Mouse (Mus musculus) megakaryocyte progenitor cell, adult 5-6 weeks (primary cell): ENCODE measurements at regions not wholly inside any gene's neighbourhood (a gene's known extent, or its start where the extent isn't known, plus 50 kb on each side); places are given as distances from the start of the nearest gene placed in this dataset.

Experiments used
- ATAC-seq: replicated peaks from 2 replicates; pipeline ENCODE4 v1.8.0; 2016; ENCODE audit warnings: mild to moderate bottlenecking, moderate TSS enrichment, inconsistent platforms; ENCODE audit not compliant: poor library complexity

DNA sequence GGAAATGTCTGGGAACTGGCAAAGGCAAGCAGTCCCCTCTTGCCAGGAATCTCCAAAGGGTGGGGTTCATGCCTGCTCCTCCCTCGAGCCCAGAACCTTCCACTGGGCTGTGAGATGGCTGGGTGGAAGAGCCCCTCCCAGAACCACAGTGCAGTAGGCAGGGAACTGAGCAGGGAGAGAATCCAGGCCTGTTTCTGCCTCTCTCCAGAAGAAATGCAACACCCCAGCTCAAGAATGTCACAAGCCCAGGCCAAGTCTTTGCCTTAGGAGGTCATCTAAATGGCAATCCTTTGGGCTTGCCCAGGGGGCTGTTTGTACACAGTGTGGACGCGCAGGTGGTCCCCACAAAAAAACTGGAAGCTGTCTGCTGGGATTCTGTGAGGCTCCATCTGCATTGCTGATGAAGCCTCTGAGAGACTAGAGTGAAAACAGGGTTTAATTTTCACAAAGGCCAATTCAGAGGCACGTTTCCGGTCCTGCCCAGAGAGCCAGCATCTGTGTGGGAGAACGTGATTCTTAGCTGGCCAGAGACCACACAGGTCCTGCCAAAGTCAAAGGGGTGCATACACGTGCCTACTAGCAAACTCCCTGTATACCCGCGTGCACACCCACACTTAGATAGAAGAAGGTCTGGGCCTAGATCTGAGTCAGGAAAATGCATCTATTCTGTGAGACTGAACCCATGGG, 129.0 kb downstream of the Hmg20a start:
- ATAC-seq = no peak

DNA sequence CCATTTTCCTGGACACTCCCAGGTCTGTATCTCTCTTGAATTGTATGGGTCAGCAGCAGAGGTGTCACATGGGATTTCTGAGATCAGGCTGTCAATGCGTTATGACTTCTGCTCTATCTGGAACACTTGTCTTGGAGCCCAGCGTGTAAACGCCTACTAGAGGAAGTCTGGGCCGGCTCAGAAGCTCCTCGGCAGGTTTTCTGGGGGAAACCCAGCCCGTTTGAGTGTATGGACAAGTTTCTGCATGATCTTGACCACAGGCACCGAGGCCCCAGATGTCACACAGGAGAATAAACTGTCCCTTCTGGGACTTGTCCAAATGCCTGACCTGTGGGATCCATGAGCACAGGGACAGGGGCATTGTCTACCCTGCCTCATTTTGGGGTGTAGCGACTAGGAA, 131.4 kb downstream of the Hmg20a start:
- ATAC-seq = no peak

DNA sequence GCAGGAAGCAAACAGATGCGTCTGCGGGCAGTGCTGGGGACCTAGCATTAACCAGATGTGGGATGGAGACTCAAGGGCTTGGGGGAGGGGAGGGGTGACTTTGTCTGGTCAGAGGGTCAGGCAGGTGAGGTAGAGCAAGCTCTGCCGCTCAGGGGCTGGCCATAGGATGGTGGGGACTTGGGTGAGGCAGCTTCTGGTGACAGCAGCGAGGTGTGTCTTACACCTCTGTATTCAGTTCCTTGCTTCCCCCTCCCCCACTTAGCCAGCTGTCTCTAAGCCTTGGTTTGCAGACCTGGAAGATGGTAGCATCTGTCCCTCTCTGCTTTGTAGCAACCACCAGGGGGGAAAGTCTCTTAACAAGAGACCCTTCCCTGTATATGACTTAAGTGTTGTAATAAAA, 131.8 kb downstream of the Hmg20a start:
- no peak for ATAC-seq

DNA sequence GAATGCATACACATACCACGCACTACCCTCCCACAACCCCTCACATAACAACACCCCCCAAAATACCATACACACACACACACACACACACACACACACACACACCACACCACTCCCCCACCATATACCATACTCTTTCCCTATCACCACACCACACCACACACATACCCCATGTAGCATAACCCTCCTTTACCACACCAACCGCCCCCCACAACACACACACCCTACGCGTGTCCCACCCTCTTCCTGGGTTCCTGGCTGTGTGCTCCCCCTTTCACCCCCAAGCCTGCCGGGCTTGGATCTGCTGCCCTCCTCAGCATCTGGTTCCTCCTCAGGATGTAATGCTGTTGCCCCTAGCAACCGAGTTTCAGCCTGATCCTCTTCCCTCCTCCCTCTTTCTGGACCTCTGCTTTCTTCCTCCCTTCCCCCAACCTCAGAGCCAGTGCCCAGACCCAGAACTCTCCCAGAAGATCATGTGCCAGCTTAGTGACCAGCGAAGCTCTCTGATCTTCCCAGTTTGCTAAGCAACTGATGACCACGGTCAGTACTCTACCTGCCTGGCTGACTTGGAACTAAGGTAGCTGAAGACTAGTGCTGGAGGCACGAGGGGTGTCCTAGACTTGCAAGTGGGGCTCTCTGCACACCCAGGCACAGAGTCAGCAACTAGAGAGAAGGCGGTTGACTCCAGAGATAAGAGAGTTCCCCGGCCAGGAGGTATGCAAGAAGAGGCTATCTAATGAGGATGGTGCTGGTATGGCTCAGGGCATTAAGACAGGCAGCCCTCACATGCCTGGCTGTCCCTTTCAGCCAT, 133.2 kb downstream of the Hmg20a start:
- ATAC-seq = peak; percentile 35

GRCm38 (mm10) chr9:56552187-56552686, 133.8 kb downstream of the Hmg20a start:
- ATAC-seq = no peak

DNA sequence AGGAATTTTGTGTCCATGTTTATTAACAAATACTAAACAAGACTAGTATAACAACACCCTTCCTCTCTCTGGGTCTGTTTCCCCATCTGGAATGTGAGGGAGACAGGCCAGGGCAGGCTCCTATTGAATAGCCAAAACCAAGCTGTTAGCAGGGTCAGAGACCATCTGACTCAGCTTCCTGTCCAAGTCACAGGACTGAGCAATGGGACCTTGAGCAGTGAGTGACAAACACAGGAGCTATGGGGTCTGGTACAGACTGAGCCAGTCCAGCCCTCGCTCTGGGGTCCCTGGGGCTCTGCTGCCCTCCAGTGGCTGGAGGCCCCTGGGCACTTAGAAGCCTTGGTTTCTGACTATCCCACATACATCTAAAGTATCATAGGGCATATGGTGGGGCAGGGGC, 134.4 kb downstream of the Hmg20a start:
- ATAC-seq = peak; percentile 88

DNA sequence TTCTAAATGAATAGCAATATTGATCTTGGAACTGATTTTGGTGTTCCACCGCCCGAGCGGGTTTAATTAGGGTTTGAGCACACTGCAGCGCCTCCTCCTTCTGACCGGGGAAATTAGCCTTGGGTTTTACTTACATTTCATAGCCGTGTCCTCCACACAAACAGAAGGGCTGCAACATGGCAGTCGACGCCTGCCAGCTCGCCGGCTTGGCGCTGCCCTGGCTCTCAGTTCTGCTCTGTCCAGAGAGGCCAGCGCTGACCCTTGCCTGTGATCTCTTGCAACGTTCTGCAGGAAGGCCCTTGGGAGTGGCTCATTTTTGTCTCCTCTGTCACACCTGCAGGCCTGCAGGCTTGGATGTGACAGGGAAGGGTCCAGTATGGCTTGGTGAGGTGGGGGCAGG, 135.2 kb downstream of the Hmg20a start:
- no peak for ATAC-seq

DNA sequence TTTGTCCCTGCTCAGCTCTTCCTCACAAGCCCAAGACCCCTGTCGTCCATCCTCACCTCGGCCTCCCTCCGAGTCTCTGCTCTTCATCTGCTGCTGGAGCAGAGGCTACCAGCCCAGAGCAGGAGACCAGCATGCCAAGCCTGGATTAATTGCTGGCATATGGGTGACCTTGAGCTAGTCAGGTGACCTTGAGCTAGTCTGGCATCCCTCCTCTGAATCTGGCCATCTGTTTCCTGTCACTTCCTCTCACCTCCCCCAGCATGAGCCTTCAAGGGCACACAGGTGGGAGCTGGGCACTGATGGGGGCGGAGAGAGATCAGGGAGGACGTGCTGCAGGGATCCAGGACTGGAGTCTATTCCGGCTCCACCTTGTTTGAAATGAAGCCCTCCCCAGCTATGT, 135.7 kb downstream of the Hmg20a start:
- ATAC-seq = no peak

DNA sequence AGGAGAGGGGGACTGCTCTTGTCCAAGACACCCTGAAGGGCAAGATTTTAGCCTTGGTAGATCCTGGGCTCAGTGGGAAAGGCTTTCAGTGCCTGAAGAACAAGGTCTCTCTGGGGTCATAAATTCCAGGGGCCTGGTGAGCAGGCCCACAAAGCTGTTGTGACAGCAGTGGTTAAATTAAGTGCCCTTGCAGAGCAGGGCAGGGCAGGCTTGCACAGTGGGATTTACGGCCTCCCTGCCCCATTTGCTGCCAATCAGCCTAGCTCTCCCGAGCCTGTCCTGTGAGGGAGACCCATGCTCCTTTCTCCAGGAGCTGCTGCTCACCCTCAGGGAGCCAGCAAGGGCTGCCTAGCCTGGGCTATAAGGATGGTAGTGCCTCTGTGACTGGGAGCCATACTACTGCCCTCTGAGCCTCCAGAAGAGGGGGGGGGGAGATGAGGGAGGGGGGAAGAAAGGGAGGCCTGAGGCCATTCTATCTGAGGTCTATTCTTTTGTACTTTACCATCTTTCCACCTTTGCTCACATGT, 141.3 kb downstream of the Hmg20a start:
- ATAC-seq = no peak

DNA sequence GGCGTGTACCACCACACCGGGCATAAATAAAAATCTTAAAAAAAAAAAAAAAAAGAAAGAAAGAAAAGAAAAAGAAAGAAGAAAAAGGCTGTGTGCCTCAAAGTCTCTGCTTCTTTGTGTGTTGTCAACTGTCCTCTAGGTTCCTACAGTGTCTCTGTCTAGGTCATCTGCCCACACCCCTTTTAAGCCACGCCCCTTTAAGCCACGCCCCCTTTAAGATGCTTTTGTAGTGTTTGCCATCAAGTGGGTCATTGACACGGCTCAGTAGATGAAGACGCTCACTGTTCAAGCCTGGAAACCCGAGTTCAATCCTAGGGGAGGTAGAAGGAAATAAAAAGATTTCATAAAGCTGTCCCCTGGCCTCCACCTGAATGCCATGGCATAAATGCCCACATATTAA, 144.0 kb downstream of the Hmg20a start:
- no peak for ATAC-seq

GRCm38 (mm10) chr9:56564048-56564737, 145.8 kb downstream of the Hmg20a start:
- no peak for ATAC-seq
